Mouse (Mus musculus): ENCODE measurements around the gene Gm21425. TPM values are rescaled to one million over a fixed set of nuclear protein-coding genes. Genes with fewer than 3 reads are reported as not detected.
"Not testable (repeated sequence)": the region's sequence is repeated elsewhere in the genome, so short reads cannot be mapped to it uniquely, and the experiment has no call there.

Gene Gm21425
- total RNA-seq (2021), result not detected
- long read RNA-seq, experiment 1, result 0 reads
- long read RNA-seq, experiment 2, result 0 reads

- DNase-seq (ENCODE audit: low spot score in 2 of 2), result not testable (repeated sequence)
Measured at GRCm38 (mm10) chrY:13161668-13162067, at the start of gene Gm21425. Gene Gm21425 (plus strand): TSS chrY:13161968.

DNA sequence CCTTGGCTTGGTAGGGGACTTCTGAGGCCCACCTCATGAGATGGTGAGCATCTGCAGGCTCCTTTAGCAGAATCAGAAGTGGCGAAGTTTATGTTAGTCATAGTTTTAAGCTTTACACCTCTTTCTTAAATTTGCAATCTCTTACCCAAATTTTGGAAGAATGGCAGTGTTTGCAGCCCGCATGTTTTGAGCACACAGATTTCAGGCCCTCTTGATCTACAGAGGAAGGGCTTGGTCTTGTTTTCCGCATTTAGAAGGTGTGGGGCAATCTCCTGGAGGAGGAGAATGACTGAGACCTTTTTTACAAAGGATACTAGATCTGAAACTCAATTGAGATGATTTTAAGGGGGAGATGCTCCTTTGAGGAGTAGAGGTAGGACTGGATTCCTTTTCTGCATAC lies 28.4 kb upstream of the Gm21425 start, which contains the start of gene Gm21891:
Gene Gm21891 (minus strand): TSS at position 101 of the 400 bp plus-strand sequence.
- DNase-seq (ENCODE audit: low spot score in 2 of 2), result not testable (repeated sequence)

Other genes starting within 250 kb of the Gm21425 start
- not detected for gene Gm20807, start 119.1 kb upstream of the Gm21425 start, total RNA-seq (2021)
- gene Gm21891, start 28.5 kb upstream of the Gm21425 start, total RNA-seq (2021), result not detected
- gene Gm21828, start 62.0 kb downstream of the Gm21425 start, total RNA-seq (2021), result not detected
- not detected for gene Gm21440, start 90.4 kb downstream of the Gm21425 start, total RNA-seq (2021)
- gene Gm21454, start 90.5 kb downstream of the Gm21425 start, total RNA-seq (2021), result not detected
- not detected for gene Gm21725, start 187.1 kb downstream of the Gm21425 start, total RNA-seq (2021)

Data from adrenal gland, postnatal 4 days (tissue).